Mouse (Mus musculus) myocyte (in vitro differentiated cells): ENCODE results near the gene Ier5l.

Experiments
- CEBPB ChIP-seq: IDR thresholded peaks from 2 replicates; pipeline ENCODE4 v1.6.1; 2011; ENCODE audit warnings: mild to moderate bottlenecking, moderate library complexity; ENCODE audit not compliant: poor library complexity, insufficient read depth, severe bottlenecking
- E2F4 ChIP-seq: IDR thresholded peaks from one replicate; pipeline ENCODE4 v1.6.1; 2011; ENCODE audit warnings: mild to moderate bottlenecking, control low read depth, moderate library complexity; ENCODE audit not compliant: insufficient read depth
- MAX ChIP-seq: IDR thresholded peaks from one replicate; pipeline ENCODE4 v1.6.1; 2011; ENCODE audit warnings: low read depth, mild to moderate bottlenecking, control low read depth
- MYOD1 ChIP-seq, 3 experiments: IDR thresholded peaks; one replicate each; pipeline ENCODE4 v1.6.1; 2011; ENCODE audit warnings: control low read depth in 2 of 3, low read depth in 2 of 3, mild to moderate bottlenecking in 2 of 3, moderate library complexity in 1 of 3; ENCODE audit not compliant: insufficient read length in 2 of 3, control insufficient read depth in 1 of 3
- POLR2A ChIP-seq: IDR thresholded peaks from one replicate; pipeline ENCODE4 v1.6.1; 2011; ENCODE audit warnings: low read depth, mild to moderate bottlenecking, control low read depth, moderate library complexity; ENCODE audit not compliant: insufficient read length
- POLR2AphosphoS2 ChIP-seq: IDR thresholded peaks from one replicate; pipeline ENCODE4 v1.6.1; 2011; ENCODE audit warnings: low read depth, control low read depth; ENCODE audit not compliant: insufficient read length
- SRF ChIP-seq: IDR thresholded peaks from one replicate; pipeline ENCODE4 v1.6.1; 2011; ENCODE audit warnings: low read depth; ENCODE audit not compliant: control insufficient read depth, insufficient read length
- TCF12 ChIP-seq: IDR thresholded peaks from one replicate; pipeline ENCODE4 v1.6.1; 2011; ENCODE audit warnings: mild to moderate bottlenecking, control low read depth; ENCODE audit not compliant: poor library complexity, insufficient read depth, severe bottlenecking
- TCF3 ChIP-seq: IDR thresholded peaks from one replicate; pipeline ENCODE4 v1.6.1; 2011; ENCODE audit warnings: low read depth, control low read depth; ENCODE audit not compliant: insufficient read length
- USF1 ChIP-seq: IDR thresholded peaks from one replicate; pipeline ENCODE4 v1.6.1; 2011; ENCODE audit warnings: low read depth, mild to moderate bottlenecking, control low read depth, moderate library complexity

DNA sequence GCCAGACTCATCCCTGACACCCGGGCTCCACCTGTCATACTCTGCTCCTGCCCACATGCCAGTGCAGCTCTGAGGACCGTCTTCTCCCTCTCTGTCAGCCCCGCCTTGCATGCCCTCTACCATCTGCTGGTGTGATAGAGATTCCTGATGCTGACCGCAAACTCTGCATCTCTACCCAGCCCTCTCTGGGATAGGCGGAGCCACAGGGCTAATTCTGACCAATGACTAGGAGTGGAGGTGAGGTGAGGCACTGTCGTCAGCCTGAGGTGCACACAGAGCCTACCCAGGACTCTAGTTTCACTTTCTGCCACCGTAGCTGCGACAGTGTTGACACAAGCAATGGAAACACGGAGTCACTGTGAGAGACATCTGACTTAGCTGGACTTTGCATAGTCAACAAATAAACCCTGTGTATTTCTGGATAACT, 10.1 kb downstream of the Ier5l start:
- peak; percentile 61 for TF ChIP-seq POLR2A
- TF ChIP-seq E2F4: no peak
- no peak for TF ChIP-seq CEBPB
- peak; percentile 81 for TF ChIP-seq TCF12
- no peak for TF ChIP-seq USF1
- peak; percentile 89 for TF ChIP-seq POLR2AphosphoS2
- TF ChIP-seq SRF: no peak
- peak; percentile 48 for TF ChIP-seq TCF3
- no peak for TF ChIP-seq MAX
- TF ChIP-seq MYOD1 (IDR thresholded peaks at IDR 0.05; ENCODE audit: control insufficient read depth in 1 of 3, insufficient read length in 2 of 3, low read depth in 2 of 3): peak; percentile 17 to 96 (median 86)
